Mouse (Mus musculus) lung, adult 2 months (tissue): ENCODE results near the gene Sp3.

ENCODE experiments used
- CTCF ChIP-seq: fragments of 200-500 bp; IDR thresholded peaks from 2 replicates; pipeline ENCODE4 v1.5.1; 2011; ENCODE audit warnings: mild to moderate bottlenecking, low read length, control low read depth; ENCODE audit not compliant: insufficient read depth
- POLR2A ChIP-seq: fragments of 200-500 bp; IDR thresholded peaks from 2 replicates; pipeline ENCODE4 v1.6.1; 2011; ENCODE audit warnings: low read depth, mild to moderate bottlenecking, control low read depth, low read length, borderline replicate concordance; ENCODE audit errors: extremely low read depth

DNA sequence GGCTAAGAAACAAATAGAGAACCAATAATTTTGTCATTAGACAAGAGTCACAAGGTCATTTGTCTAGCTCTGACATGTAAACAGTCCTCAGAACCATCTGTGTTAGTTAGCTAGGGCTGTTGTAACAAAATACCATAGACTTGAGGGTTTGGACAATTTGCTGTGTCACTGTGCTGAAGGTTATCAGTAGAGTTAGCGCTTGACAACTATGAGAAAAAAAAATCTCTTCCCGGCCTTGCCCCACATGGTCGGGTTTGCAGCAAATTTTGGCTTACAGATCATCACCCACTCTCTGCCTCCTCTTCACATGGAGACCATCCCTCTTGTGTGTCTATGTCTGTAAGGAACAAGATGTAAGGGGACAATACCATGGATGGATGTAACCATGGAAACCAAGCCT is 47.8 kb upstream of the Sp3 start:
- TF ChIP-seq POLR2A (no peak), CTCF (no peak)
